Mouse (Mus musculus): Measurements from ENCODE around the gene Utp14b. TPM values are rescaled to one million over a fixed set of nuclear protein-coding genes. Genes with fewer than 3 reads are reported as not detected.

Utp14b gene
- total and polyA plus RNA-seq, 3 experiments, result 1.1 to 23.0 (median 21.8) TPM

DNA sequence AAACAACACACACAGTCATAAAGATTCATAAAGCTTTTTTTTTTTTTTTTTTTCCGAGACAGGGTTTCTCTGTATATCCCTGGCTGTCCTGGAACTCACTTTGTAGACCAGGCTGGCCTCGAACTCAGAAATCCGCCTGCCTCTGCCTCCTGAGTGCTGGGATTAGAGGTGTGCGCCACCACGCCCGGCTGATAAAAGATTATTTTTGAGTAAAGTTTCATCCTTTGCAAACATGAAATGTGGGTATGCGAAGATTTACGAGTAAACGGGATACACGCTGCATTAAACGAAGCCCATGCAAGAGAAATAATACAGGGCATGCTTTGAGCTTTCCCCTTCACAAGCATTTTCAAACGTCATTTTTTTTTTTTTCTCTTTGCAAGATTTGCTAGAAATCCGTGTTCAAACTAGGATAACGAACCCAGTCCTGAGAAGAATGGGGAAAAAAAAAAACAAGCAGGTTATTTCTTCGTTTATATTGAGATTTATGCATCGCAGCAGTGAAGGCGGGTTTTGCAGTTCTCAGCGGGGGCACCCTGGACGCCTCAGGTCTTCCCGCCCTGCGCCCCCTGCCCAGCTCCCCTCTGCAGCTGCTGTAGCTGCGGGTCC, 713 bp upstream of the Utp14b start:
- DNase-seq (ENCODE audit: low spot score) (no peak), ATAC-seq (ENCODE audit: extremely low read depth, insufficient number of reproducible peaks, low FRiP score, poor library complexity, severe bottlenecking) (no peak)
- H3K4me1 ChIP-seq (ENCODE audit: insufficient read depth, low read depth, low read length), result peaks cover 35% of the 10 kb centered on the region
- peaks cover 3% of the 10 kb centered on the region; the same call in 1 of the 2 replicates for H3K27me3 ChIP-seq (ENCODE audit: insufficient read depth, low read length)
- peaks cover 10% of the 10 kb centered on the region for H3K36me3 ChIP-seq (replicated peaks)
- TF ChIP-seq POLR2AphosphoS5 (IDR thresholded peaks at IDR 0.05; ENCODE audit: insufficient replicate concordance, low read depth, low read length), result no peak
- no peak for TF ChIP-seq GATA1 (IDR thresholded peaks at IDR 0.05; ENCODE audit: borderline replicate concordance, low read length)
- TF ChIP-seq GATA2 (IDR thresholded peaks at IDR 0.05; ENCODE audit: borderline replicate concordance, low read depth, low read length), result no peak
- TF ChIP-seq TAL1 (conservative IDR thresholded peaks at IDR 0.05; ENCODE audit: low read depth, low read length), result no peak
- TF ChIP-seq CTCF (IDR thresholded peaks at IDR 0.05; ENCODE audit: low read depth, low read length), result no peak
- no peaks in the 10 kb centered on the region for H3K9me3 ChIP-seq (replicated peaks)
- peak overlapping the region; percentile 95 for H3K4me3 ChIP-seq (ENCODE audit: low read depth, low read length)

DNA sequence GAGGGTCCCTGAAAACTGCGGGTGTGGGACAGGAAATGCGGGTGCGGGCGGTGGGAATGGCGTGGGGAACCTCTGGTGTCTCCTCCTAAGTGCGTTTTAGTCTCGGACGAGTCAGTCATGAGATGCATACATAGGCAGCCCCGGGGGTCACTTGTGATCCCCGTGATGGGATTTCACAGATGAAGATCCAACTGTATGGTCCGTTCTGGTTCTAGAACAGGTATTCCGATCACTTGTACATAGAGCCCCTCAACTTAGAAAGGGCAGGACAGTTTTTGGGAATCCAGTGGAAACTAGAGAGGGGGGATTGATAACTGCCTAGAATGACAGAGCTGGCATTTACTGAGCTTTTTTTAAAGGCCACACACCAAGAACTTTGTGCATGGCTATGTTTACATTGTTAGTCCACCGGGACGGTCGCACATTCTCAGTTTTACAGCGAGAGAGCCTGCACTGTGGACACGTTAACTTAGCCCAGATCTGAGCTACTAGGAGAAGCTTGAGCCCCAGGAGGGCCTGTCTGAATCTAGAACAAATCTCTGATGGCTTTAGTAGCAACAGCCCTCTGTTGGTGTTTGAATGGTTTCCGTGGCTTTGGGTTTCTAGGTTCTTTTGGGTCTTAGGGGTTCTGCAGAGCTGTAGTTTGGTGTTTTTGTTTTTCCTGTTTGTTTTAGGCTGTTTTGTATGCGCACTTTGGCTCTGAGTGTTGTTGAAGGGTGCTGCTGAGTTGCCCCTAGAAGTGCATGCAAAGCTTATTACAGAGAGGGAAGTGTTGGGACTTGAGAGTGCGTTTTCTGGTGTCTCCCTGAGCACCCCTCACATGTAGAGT, 817 bp downstream of the Utp14b start:
- no peaks in the 10 kb centered on the region for H3K27me3 ChIP-seq (ENCODE audit: insufficient read depth, low read length)
- no peak for TF ChIP-seq GATA1 (IDR thresholded peaks at IDR 0.05; ENCODE audit: borderline replicate concordance, low read length)
- no peak for TF ChIP-seq TAL1 (conservative IDR thresholded peaks at IDR 0.05; ENCODE audit: low read depth, low read length)
- no peak for TF ChIP-seq CTCF (IDR thresholded peaks at IDR 0.05; ENCODE audit: low read depth, low read length)
- no peak; the same call in 1 of the 2 replicates for TF ChIP-seq POLR2AphosphoS5 (IDR thresholded peaks at IDR 0.05; ENCODE audit: insufficient replicate concordance, low read depth, low read length)
- no peak for TF ChIP-seq GATA2 (IDR thresholded peaks at IDR 0.05; ENCODE audit: borderline replicate concordance, low read depth, low read length)
- peak; percentile 18 for DNase-seq (ENCODE audit: low spot score)
- peaks cover 35% of the 10 kb centered on the region for H3K4me1 ChIP-seq (ENCODE audit: insufficient read depth, low read depth, low read length)
- H3K36me3 ChIP-seq (replicated peaks), result peaks cover 20% of the 10 kb centered on the region
- H3K4me3 ChIP-seq (ENCODE audit: low read depth, low read length), result peak overlapping the region; percentile 95
- H3K9me3 ChIP-seq (replicated peaks), result no peaks in the 10 kb centered on the region
- no peak for ATAC-seq (ENCODE audit: extremely low read depth, insufficient number of reproducible peaks, low FRiP score, poor library complexity, severe bottlenecking)

DNA sequence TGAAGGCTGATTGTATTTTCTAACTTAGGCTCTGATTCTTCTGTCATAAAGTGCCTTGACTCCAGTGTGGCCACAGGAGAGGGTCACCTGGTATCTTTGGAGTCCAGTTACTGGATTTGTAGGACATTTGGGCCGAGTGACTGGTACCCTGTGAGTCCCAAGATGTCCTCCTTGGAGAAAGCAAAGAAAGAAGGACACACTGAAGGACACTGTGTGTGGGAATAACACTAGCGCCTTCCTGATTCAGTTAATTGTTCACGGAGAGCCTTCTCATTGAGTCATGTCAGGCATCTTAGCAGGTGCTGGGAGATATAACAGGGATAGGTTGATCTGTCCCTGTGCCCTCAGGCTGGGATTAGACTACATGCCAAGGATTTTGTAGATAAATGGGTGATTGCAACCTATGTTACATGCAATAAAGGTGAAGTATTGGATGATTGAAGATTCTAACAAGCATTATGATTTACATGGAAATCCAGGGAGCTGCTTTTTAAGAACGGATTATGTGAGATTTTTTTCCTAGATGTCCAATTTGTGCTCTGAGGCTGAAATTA, 1.5 kb downstream of the Utp14b start:
- peaks cover 27% of the 10 kb centered on the region for H3K36me3 ChIP-seq (replicated peaks)
- no peak for TF ChIP-seq POLR2AphosphoS5 (IDR thresholded peaks at IDR 0.05; ENCODE audit: insufficient replicate concordance, low read depth, low read length)
- no peak for TF ChIP-seq TAL1 (conservative IDR thresholded peaks at IDR 0.05; ENCODE audit: low read depth, low read length)
- TF ChIP-seq GATA1 (IDR thresholded peaks at IDR 0.05; ENCODE audit: borderline replicate concordance, low read length), result no peak
- no peak for TF ChIP-seq CTCF (IDR thresholded peaks at IDR 0.05; ENCODE audit: low read depth, low read length)
- TF ChIP-seq GATA2 (IDR thresholded peaks at IDR 0.05; ENCODE audit: borderline replicate concordance, low read depth, low read length), result no peak
- H3K4me1 ChIP-seq (ENCODE audit: insufficient read depth, low read depth, low read length), result peaks cover 35% of the 10 kb centered on the region
- no peaks in the 10 kb centered on the region for H3K27me3 ChIP-seq (ENCODE audit: insufficient read depth, low read length)
- ATAC-seq (ENCODE audit: extremely low read depth, insufficient number of reproducible peaks, low FRiP score, poor library complexity, severe bottlenecking), result no peak
- H3K4me3 ChIP-seq (ENCODE audit: low read depth, low read length), result peak overlapping the region; percentile 95
- DNase-seq (ENCODE audit: low spot score), result no peak
- no peaks in the 10 kb centered on the region for H3K9me3 ChIP-seq (replicated peaks)

DNA sequence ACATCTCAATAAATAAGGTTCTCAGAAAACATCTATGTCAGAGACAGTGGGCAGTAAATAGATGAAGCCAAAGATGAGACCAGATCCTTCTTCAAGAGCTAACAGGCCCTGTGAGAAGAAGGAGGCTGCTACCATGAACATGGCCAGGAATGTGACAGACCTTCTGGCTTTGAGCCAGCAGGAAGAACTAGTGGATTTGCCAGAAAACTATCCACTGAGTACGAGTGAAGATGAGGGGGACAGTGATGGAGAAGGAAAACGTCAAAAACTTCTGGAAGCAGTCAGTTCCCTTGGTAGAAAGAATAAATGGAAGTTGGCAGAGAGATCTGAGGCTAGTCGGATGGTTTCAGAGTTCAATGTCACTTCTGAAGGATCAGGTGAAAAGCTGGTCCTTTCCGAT, 6.5 kb downstream of the Utp14b start:
- peaks cover 26% of the 10 kb centered on the region for H3K4me1 ChIP-seq (ENCODE audit: insufficient read depth, low read depth, low read length)
- H3K4me3 ChIP-seq (ENCODE audit: low read depth, low read length), result no peak overlapping the region
- peaks cover 72% of the 10 kb centered on the region for H3K36me3 ChIP-seq (replicated peaks)
- no peaks in the 10 kb centered on the region for H3K9me3 ChIP-seq (replicated peaks)
- no peak for DNase-seq (ENCODE audit: low spot score)
- no peaks in the 10 kb centered on the region for H3K27me3 ChIP-seq (ENCODE audit: insufficient read depth, low read length)
- ATAC-seq (ENCODE audit: extremely low read depth, insufficient number of reproducible peaks, low FRiP score, poor library complexity, severe bottlenecking), result no peak
- no peak for TF ChIP-seq GATA2 (IDR thresholded peaks at IDR 0.05; ENCODE audit: borderline replicate concordance, low read depth, low read length)
- no peak for TF ChIP-seq TAL1 (conservative IDR thresholded peaks at IDR 0.05; ENCODE audit: low read depth, low read length)
- no peak for TF ChIP-seq GATA1 (IDR thresholded peaks at IDR 0.05; ENCODE audit: borderline replicate concordance, low read length)
- no peak for TF ChIP-seq CTCF (IDR thresholded peaks at IDR 0.05; ENCODE audit: low read depth, low read length)
- no peak for TF ChIP-seq POLR2AphosphoS5 (IDR thresholded peaks at IDR 0.05; ENCODE audit: insufficient replicate concordance, low read depth, low read length)

DNA sequence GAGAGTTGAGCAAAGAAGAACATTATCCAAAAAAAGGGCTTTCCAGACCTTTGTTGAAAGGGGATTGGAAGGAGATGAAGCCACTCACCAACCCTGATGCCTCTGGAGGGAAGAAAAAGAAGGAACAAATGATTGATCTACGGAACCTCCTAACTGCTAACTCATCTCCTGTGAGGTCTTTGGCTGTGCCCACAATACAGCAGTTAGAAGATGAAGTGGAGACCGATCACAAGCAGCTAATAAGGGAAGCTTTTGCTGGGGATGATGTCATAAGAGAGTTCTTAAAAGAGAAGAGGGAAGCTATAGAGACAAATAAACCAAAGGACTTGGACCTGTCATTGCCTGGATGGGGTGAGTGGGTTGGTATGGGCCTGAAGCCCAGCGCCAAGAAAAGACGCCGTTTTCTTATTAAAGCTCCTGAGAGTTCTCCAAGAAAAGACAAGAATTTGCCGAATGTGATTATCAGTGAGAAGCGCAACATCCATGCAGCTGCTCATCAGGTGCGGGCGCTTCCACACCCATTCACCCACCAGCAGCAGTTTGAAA, 8.2 kb downstream of the Utp14b start:
- no peak for DNase-seq (ENCODE audit: low spot score)
- Histone ChIP-seq H3K36me3 (replicated peaks) (peaks cover 74% of the 10 kb centered on the region), H3K4me3 (ENCODE audit: low read depth, low read length) (no peak overlapping the region), H3K9me3 (replicated peaks) (no peaks in the 10 kb centered on the region), H3K27me3 (ENCODE audit: insufficient read depth, low read length) (no peaks in the 10 kb centered on the region), H3K4me1 (ENCODE audit: insufficient read depth, low read depth, low read length) (peaks cover 11% of the 10 kb centered on the region)
- no peak for TF ChIP-seq POLR2AphosphoS5 (IDR thresholded peaks at IDR 0.05; ENCODE audit: insufficient replicate concordance, low read depth, low read length)
- no peak for TF ChIP-seq TAL1 (conservative IDR thresholded peaks at IDR 0.05; ENCODE audit: low read depth, low read length)
- TF ChIP-seq GATA2 (IDR thresholded peaks at IDR 0.05; ENCODE audit: borderline replicate concordance, low read depth, low read length), result no peak
- no peak for TF ChIP-seq GATA1 (IDR thresholded peaks at IDR 0.05; ENCODE audit: borderline replicate concordance, low read length)
- TF ChIP-seq CTCF (IDR thresholded peaks at IDR 0.05; ENCODE audit: low read depth, low read length), result no peak
- no peak for ATAC-seq (ENCODE audit: extremely low read depth, insufficient number of reproducible peaks, low FRiP score, poor library complexity, severe bottlenecking)

DNA sequence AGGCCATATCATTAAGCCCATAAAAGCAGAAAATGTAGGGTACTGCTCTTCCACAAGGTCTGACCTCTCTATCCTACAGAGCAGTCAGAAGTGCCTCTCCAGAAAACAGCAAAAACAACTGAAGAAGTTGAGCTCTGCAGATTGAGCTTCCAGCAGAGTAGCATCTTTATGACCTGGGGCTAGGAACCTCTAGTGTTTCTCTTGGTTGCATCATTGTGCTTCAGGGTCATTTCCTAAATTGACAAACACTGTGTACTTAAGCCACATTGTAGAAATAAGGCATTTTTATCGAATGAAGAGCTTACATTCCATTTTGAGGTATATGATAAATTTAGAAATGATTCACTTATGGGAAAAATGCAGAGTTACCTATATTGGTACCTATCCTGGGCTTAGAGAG, 8.7 kb downstream of the Utp14b start:
- no peak for TF ChIP-seq GATA1 (IDR thresholded peaks at IDR 0.05; ENCODE audit: borderline replicate concordance, low read length)
- no peak for TF ChIP-seq POLR2AphosphoS5 (IDR thresholded peaks at IDR 0.05; ENCODE audit: insufficient replicate concordance, low read depth, low read length)
- TF ChIP-seq GATA2 (IDR thresholded peaks at IDR 0.05; ENCODE audit: borderline replicate concordance, low read depth, low read length), result no peak
- no peak for TF ChIP-seq CTCF (IDR thresholded peaks at IDR 0.05; ENCODE audit: low read depth, low read length)
- no peak for TF ChIP-seq TAL1 (conservative IDR thresholded peaks at IDR 0.05; ENCODE audit: low read depth, low read length)
- H3K4me3 ChIP-seq (ENCODE audit: low read depth, low read length), result no peak overlapping the region
- no peak for DNase-seq (ENCODE audit: low spot score)
- peaks cover 69% of the 10 kb centered on the region for H3K36me3 ChIP-seq (replicated peaks)
- H3K9me3 ChIP-seq (replicated peaks), result no peaks in the 10 kb centered on the region
- ATAC-seq (ENCODE audit: extremely low read depth, insufficient number of reproducible peaks, low FRiP score, poor library complexity, severe bottlenecking), result no peak
- H3K4me1 ChIP-seq (ENCODE audit: insufficient read depth, low read depth, low read length), result peaks cover 6% of the 10 kb centered on the region; the same call in 1 of the 2 replicates
- H3K27me3 ChIP-seq (ENCODE audit: insufficient read depth, low read length), result no peaks in the 10 kb centered on the region

Measured in G1E (cell line).